Mouse (Mus musculus) stomach, postnatal 0 days (tissue): ENCODE measurements around the gene Otop3.

Experiments
- CTCF ChIP-seq: IDR thresholded peaks from 2 replicates; pipeline ENCODE4 v1.5.1; 2016; ENCODE audit warnings: antibody characterized with exemption, low read depth, mild to moderate bottlenecking, moderate library complexity
- EP300 ChIP-seq: optimal IDR thresholded peaks from 2 replicates; pipeline ENCODE3; 2016; ENCODE audit warnings: antibody characterized with exemption

DNA sequence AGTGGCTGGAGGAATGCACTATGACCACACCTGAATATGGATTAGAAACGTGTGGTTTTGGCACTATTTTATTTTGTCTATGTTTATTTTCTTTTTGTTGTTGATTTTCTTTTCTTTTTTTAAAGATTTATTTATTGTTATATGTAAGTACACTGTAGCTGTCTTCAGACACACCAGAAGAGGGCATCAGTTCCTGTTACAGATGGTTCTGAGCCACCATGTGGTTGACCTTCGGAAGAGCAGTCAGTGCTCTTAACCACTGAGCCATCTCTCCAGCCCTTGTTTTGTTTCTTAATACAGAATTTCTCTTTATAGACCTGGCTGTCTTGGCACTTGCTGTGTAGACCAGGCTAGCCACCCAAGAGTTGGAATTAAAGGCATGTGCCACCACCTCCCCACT is 38.2 kb downstream of the Otop3 start:
- TF ChIP-seq CTCF (no peak), EP300 (no peak)
